Mouse (Mus musculus) gastrocnemius, adult 2 months (tissue): Measurements from ENCODE around the gene Trub2. TPM values are rescaled to one million over a fixed set of nuclear protein-coding genes. Genes with fewer than 3 reads are reported as not detected.

Experiments used
- DNase-seq: peaks from one replicate; pipeline ENCODE4 v3.0.0; 2022
- H3K27ac ChIP-seq: fragments of 200-600 bp; 2 replicates; pipeline ENCODE4 v1.8.1; 2022; ENCODE audit warnings: mild to moderate bottlenecking
- H3K4me3 ChIP-seq: fragments of 200-600 bp; 2 replicates; pipeline ENCODE4 v1.8.1; 2022; ENCODE audit warnings: mild to moderate bottlenecking, moderate library complexity
- CTCF ChIP-seq: fragments of 200-600 bp; IDR thresholded peaks from 2 replicates; pipeline ENCODE4 v1.8.1; 2022; ENCODE audit warnings: antibody characterized with exemption, mild to moderate bottlenecking, moderate library complexity
- intact Hi-C: fragments of 180-260 bp; cut with DNase I; formaldehyde crosslinking; loops from one replicate; pipeline ENCODE4 v1.15.1; 2025
- long read RNA-seq, 2 experiments: library from polyadenylated mRNA; stranded (forward); transcript quantifications; one replicate each; pipeline ENCODE4 v2.0.0; 2021
- total RNA-seq, 2 experiments: library from RNA; stranded (reverse); gene quantifications; 2 replicates each; pipeline ENCODE4 v1.2.3; 2021

Trub2 gene
- total RNA-seq = 10 to 100 TPM; 28.2 to 29.1 TPM
- long read RNA-seq, experiment 1, transcript Trub2-201 (8 exons, 3,408 nt) = major isoform, 12 of 38 reads
- long read RNA-seq, experiment 1, partial matches to known transcripts = 3 of 38 reads
- long read RNA-seq, experiment 1, other reads (novel, unspliced or antisense) = 22 of 38 reads
- long read RNA-seq, experiment 2, transcript Trub2-201 (8 exons, 3,408 nt) = major isoform, 15 of 34 reads
- long read RNA-seq, experiment 2, partial matches to known transcripts = 5 of 34 reads
- long read RNA-seq, experiment 2, other reads (novel, unspliced or antisense) = 12 of 34 reads

DNA sequence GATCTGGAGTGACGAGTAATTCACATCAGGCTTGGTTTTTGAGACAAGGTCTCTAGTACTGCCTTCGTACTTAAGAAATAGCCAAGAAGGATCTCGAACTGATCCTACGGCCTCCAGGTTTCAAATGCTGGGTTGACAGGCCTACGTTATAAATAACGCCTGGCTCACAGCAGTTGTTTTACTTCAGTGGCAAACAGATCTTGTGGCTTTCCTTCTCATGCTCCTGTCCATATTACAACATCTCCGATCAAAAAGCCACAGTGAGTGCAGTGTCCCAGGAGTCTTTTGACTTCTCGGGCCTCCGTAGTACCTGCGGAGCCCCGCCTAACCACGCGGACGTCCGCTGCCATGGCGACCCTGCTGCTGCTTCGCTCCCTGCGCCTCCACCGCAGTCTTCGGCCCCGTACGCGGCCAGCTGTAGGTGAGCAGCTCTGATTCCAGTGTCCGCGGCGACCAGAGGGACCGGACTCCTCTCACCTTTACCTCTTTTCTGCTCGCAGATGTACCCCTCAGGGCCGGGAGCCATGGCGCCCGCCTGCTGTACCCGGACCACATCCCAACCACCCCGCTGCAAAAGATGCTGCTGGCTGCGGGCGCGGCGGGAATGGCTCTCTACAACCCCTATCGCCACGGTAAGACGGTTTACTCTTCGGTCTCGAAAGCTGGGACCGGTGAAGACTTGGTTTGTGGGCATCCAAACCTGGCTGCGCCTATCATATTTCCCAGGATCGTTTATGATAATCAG is at the start of gene Trub2:
Trub2 (minus strand) TSS at position 566 of the 745 bp plus-strand sequence.
- Histone ChIP-seq H3K27ac (peak within 1 kb of the TSS; percentile 89), H3K4me3 (peak within 1 kb of the TSS; percentile 87)
- DNase-seq = peak; percentile 88
- intact Hi-C loops = no loop called here
- no peak for TF ChIP-seq CTCF

- no peak overlapping the region for H3K27ac ChIP-seq
- intact Hi-C loops = no loop called here
These were observed 47.1 kb upstream of the Trub2 start for GRCm38 (mm10) chr2:29835391-29835899.

DNA sequence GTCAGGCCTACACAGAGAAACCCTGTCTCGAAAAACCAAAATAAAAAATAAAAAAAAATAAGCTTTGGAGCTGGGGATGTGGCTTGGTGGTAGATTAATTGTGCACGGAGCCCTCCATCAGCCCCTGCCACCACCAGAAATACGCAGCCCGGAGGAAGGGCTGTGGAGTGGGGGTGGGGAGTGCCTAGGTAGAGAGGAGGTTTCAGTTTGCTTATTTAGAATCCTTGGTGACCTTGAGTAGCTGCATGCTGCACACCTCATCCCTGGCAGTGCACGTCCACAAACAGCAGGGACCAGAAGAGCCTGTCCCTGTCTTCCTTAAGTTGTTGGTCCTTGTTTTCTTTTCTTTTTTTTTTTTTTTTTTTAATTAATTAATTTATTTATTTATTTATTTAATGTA is 45.5 kb upstream of the Trub2 start:
- Histone ChIP-seq H3K4me3 (no peak overlapping the region), H3K27ac (no peak overlapping the region)
- TF ChIP-seq CTCF = no peak
- DNase-seq = no peak
- intact Hi-C loops = no loop called here

More at GRCm38 (mm10) chr2:29835391-29835899, 47.1 kb upstream of the Trub2 start:
- DNase-seq = no peak
- no peak for TF ChIP-seq CTCF
- H3K4me3 ChIP-seq = no peak overlapping the region

DNA sequence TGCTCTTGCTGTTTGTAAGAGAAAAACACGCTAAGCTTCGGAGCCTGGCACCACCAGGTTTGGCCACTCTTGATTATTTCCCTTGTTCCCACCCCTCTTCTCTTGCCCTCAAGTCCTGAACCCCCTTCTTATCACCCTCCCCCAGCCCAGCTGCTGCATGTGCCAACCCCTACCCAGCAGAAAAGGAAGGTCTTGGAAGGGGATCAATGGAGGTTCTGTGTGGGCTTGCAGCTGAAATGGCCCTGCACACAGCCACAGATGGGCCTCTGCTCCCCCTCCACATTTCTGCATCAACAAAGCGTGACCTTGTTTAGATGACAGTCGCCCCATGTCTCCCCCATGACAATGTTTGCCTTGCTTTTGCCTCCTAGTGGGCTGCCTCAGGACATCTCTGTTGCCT is 42.8 kb upstream of the Trub2 start:
- Histone ChIP-seq H3K4me3 (no peak overlapping the region), H3K27ac (no peak overlapping the region)
- intact Hi-C loops = no loop called here
- TF ChIP-seq CTCF = no peak
- no peak for DNase-seq

GRCm38 (mm10) chr2:29827709-29828024 is 39.4 kb upstream of the Trub2 start:
- Histone ChIP-seq H3K27ac (peak overlapping the region; percentile 93), H3K4me3 (peak overlapping the region; percentile 85)
- DNase-seq = no peak
- intact Hi-C loops = no loop called here
- TF ChIP-seq CTCF = no peak

GRCm38 (mm10) chr2:29826926-29827708 is 38.8 kb upstream of the Trub2 start:
- Histone ChIP-seq H3K27ac (peak overlapping the region; percentile 93), H3K4me3 (peak overlapping the region; percentile 85)
- peak; percentile 96 for DNase-seq
- intact Hi-C loops = no loop called here
- no peak for TF ChIP-seq CTCF

GRCm38 (mm10) chr2:29826318-29826925 is 38.1 kb upstream of the Trub2 start:
- Histone ChIP-seq H3K4me3 (peak overlapping the region; percentile 85), H3K27ac (peak overlapping the region; percentile 93)
- no peak for DNase-seq
- intact Hi-C loops = no loop called here
- TF ChIP-seq CTCF = no peak

DNA sequence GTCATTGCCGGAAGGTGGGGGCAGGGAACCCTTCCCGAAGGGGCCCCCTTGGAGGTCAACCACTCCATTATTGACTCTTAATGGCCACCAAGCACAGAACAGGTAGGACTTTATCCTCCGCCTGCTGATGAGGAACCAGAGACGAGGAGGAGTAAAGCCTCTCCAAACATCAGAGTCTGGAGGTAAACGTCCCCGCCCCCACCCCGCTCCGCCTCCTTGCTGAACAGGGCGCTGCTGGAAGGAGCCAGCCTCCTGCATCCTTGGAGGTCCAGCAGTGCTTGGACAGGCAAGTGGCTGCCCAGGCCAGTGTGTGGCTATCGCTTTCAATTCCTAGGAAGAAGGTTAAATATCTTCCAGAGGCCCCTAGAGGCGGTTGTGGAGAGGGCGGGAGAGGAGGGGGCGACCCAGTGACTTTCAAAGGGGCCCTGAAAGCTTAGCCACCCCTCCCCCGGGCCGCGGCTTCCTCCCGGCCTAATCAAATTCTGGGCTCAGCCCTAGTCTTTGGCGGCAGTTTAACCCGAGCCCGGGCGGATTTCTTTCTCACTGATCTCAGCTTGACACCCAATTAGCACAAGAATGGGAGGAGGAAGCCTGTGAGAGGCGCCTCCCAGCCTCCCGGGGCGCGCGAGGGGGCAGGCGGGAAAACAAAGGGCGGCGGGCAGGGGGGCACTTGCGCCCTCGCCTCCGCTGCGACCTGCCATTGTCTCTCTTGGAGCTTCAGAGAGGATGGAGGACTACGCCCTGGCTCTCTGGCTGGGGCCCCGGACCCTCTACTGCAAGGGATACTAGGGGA is 31.9 kb upstream of the Trub2 start, which contains the start of gene Urm1:
Urm1 (plus strand) TSS at position 51 of the 793 bp plus-strand sequence.
- peak within 1 kb of the TSS; percentile 72 for H3K4me3 ChIP-seq
- peak within 1 kb of the TSS; percentile 87 for H3K27ac ChIP-seq
- no peak for TF ChIP-seq CTCF
- intact Hi-C loops = no loop called here
- peak; percentile 64 for DNase-seq

- H3K27ac ChIP-seq = peak overlapping the region; percentile 87; the same call in 1 of the 2 replicates
These were observed 31.1 kb upstream of the Trub2 start for GRCm38 (mm10) chr2:29819363-29819762.

DNA sequence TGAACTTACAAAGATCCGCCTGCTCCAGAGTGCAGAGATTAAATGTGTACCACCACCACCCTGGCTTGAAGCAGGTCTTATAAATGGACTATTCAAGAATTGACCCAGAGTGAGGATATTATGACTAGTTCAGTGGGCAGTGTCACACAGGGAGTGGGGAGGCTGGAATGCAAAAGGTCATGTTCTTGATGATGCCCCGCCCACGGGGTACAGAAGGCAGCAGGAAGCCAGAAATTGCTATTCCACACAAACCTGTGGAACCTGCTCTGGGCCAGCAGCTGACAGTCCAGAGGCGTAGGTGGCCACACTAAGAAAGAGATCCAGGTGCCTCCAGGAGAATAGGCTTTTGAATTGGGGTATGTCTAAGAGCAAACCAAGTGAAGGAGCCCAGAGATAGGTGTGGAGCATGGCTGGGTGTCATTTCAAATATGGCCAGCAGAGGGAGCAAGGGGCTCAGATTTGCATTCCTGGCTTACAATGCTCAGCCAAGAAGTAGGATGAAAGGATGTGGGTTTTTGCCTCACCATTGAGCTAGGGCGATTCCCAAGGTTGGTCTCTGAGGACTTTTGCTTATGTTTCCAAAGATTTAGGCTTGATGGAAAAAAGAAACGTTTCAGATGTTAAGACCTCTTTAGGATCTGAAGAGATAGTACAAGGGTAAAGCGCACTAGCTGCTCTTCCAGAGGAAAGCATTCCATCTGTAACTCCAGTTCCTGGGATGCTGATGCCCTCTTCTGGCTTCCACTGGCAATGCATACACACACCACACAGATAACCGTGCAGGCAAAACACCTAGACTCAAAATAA is 29.3 kb upstream of the Trub2 start:
- H3K4me3 ChIP-seq = no peak overlapping the region
- intact Hi-C loops = loop anchor here (1.0 to 5.0 kb wide), 2 partner anchors 42 to 160 kb away; no protein-coding TSS in a partner anchor
- TF ChIP-seq CTCF = peak; percentile 82
- no peak overlapping the region for H3K27ac ChIP-seq
- peak; percentile 81 for DNase-seq

More at GRCm38 (mm10) chr2:29819363-29819762, 31.1 kb upstream of the Trub2 start:
- TF ChIP-seq CTCF = no peak
- no peak for DNase-seq
- intact Hi-C loops = loop anchor here (5.0 kb wide), 1 partner anchor 158 kb away; no protein-coding TSS in a partner anchor
- H3K4me3 ChIP-seq = no peak overlapping the region
